Mouse (Mus musculus): ENCODE measurements at regions not wholly inside any gene's neighbourhood (a gene's known extent, or its start where the extent isn't known, plus 50 kb on each side); places are given as distances from the start of the nearest gene placed in this dataset.
A peak's percentile ranks its signal among the peaks of the same experiment; 100 is the strongest.

GRCm38 (mm10) chr6:60217840-60218239, 611.8 kb downstream of the Snca start:
- Histone ChIP-seq H3K4me1 (ENCODE audit: control insufficient read depth, insufficient read depth, low read length) (no peaks in the 10 kb centered on the region), H3K4me3 (ENCODE audit: low read depth, low read length) (no peak overlapping the region), H3K27ac (ENCODE audit: insufficient read depth, low read length) (no peak overlapping the region), H3K27me3 (ENCODE audit: control insufficient read depth, insufficient read depth, low read length, poor library complexity, severe bottlenecking) (no peaks in the 10 kb centered on the region), H3K9ac (ENCODE audit: low read depth, poor library complexity, severe bottlenecking) (no peak overlapping the region), H3K9me3 (replicated peaks; ENCODE audit: control insufficient read depth, insufficient read depth, low read length, poor library complexity, severe bottlenecking) (peaks cover 6% of the 10 kb centered on the region; the same call in 1 of the 2 replicates), H3K36me3 (ENCODE audit: control insufficient read depth, insufficient read depth, low read length, poor library complexity, severe bottlenecking) (no peaks in the 10 kb centered on the region)
- TF ChIP-seq CTCF (IDR thresholded peaks at IDR 0.05; ENCODE audit: low read depth, low read length): no peak
- TF ChIP-seq POLR2A (IDR thresholded peaks at IDR 0.05; ENCODE audit: insufficient read depth, low read length): no peak
- peak; percentile 58 for TF ChIP-seq EP300 (IDR thresholded peaks at IDR 0.05; ENCODE audit: insufficient read depth, low read depth, low read length)

GRCm38 (mm10) chr6:60201548-60201947, 628.1 kb downstream of the Snca start:
- no peak overlapping the region for H3K27ac ChIP-seq (ENCODE audit: insufficient read depth, low read length)
- peaks cover 14% of the 10 kb centered on the region for H3K9me3 ChIP-seq (replicated peaks; ENCODE audit: control insufficient read depth, insufficient read depth, low read length, poor library complexity, severe bottlenecking)
- TF ChIP-seq POLR2A (IDR thresholded peaks at IDR 0.05; ENCODE audit: insufficient read depth, low read length) (no peak), EP300 (IDR thresholded peaks at IDR 0.05; ENCODE audit: insufficient read depth, low read depth, low read length) (no peak), CTCF (IDR thresholded peaks at IDR 0.05; ENCODE audit: low read depth, low read length) (peak; percentile 5)
- no peaks in the 10 kb centered on the region for H3K27me3 ChIP-seq (ENCODE audit: control insufficient read depth, insufficient read depth, low read length, poor library complexity, severe bottlenecking)
- H3K9ac ChIP-seq (ENCODE audit: low read depth, poor library complexity, severe bottlenecking): no peak overlapping the region
- H3K4me3 ChIP-seq (ENCODE audit: low read depth, low read length): no peak overlapping the region
- no peaks in the 10 kb centered on the region for H3K36me3 ChIP-seq (ENCODE audit: control insufficient read depth, insufficient read depth, low read length, poor library complexity, severe bottlenecking)
- H3K4me1 ChIP-seq (ENCODE audit: control insufficient read depth, insufficient read depth, low read length): no peaks in the 10 kb centered on the region
